Mouse (Mus musculus): ENCODE data around the gene Olfr569. TPM values are rescaled to one million over a fixed set of nuclear protein-coding genes. Genes with fewer than 3 reads are reported as not detected.

The Olfr569 gene
- polyA plus RNA-seq (2012; rRNA removed) = not detected in 2 replicates

DNA sequence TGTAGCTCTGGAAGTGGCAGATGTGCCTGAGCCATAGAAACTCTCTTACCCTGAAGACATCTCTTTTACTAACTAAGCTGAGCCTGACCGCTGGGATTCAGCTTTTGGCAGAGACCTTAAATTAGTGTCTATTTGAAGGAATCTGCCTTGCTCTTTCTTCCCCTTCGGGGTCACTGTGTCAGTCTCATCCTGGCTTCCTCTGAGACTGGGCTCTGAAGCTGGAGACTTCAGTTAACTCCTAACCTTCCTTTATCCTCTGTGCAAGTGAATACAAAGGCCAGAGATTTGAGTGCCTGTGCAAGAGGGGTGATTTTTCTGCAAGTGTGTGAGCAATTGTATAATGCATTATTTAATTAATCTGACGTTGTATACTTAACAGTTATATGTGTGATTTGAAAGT, at the start of gene Olfr569:
TSS of gene Olfr569 (minus strand) at position 101 of the 400 bp plus-strand sequence.

DNA sequence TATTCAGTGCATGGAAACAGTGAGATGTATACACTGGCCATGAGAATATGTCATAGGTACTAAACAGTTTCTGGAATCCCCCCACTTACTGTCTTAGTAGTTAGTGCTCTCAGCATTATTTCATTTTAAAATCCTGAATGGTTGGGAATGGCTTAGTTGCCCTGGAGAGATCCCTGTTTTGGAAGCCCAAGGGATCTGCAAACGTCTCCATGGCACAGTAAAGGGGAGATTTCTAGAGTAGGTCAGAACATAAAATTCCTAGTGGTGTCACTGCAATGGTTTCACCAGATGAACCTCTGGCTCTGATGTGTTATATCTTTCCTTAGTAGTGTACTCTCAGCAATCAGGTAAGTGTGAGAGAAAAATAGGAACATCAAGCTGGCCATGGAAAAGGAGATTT, 33.4 kb upstream of the Olfr569 start, which contains the start of gene Olfr572:
TSS of gene Olfr572 (plus strand) at position 301 of the 400 bp plus-strand sequence.

DNA sequence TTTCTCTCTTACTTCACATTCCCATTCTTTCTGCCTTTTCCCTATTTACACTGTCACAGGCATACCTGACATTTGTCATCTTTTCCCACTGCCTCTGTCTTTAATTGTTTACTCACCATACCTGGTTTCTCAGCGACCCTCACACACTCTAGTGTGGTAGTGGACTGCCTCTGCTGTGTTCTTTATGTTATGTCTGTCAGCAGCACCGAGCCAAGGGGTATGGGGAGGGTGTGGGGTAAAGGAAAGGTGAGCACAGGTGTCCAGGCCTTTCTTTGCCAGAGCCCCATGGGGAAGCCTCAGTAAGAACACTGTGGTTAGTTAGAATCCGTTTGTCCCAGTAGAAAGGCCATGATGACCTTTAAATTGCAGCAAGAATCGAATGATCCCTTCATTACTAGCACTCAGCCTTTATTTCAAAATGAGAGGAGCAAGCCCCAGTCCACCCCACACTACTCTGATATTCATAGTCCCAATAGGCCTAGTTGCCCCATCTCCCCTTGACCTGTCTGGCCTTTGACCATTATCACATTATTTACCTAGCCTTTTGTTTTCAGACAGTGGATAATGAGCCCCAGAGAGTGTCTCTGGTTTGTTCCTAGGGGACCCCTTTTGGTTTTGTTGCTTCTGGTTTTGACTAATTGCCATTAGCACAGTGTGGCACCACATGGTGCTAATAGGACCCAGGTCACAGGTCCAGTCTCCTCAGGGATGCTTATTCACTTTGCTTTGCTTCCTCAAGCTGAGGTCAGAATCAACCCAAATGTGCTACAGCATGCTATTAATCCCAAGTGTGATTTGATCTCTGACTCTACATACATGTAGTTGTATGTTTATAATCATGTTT, 26.6 kb upstream of the Olfr569 start, which contains the start of gene Olfr571:
TSS of gene Olfr571 (minus strand) at position 505 of the 844 bp plus-strand sequence.

DNA sequence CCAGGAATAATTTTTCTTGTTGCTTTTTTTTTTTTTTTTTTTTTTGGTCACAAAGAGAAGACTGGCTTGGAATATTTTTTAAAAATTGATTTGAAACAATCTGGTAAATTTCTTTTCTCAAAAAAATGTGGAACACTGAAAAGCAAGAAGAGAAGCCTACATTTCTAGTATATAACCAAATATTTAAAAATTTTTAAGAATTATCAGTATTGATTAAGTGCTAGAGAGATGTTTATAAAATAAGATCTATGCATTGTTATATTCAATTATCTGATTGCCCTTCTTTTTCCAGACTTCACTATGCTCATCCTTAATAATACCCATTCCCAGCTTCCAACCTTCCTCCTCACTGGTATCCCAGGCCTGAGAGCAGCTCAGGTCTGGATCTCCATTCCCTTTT, 13.9 kb downstream of the Olfr569 start, which contains the start of gene Olfr568:
TSS of gene Olfr568 (plus strand) at position 301 of the 400 bp plus-strand sequence.

DNA sequence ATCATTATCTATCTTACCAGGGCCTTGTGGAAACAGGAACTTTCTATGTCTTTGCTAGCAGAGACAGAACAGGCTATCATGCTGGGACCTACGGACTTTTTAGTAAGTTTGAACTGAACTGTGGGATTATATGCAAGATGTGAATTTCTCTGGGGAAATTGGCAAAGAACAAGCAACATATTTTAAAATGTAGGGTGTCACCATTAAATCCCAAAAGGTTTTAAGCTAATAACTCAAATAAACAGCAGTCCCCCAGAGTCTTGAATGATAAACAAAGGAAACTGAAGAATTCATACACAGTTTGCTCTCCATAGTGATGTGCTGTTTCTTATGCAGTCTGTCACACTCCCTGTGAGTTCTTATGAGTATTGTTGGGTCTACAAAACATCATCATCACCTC, 32.0 kb downstream of the Olfr569 start, which contains the start of gene Olfr566:
TSS of gene Olfr566 (minus strand) at position 101 of the 400 bp plus-strand sequence.

Other genes with a start within 250 kb of the Olfr569 start
- not detected in 2 replicates for gene Olfr555, start 232.1 kb downstream of the Olfr569 start, polyA plus RNA-seq (2012; rRNA removed)
- not detected in 2 replicates for gene Olfr556, start 226.0 kb downstream of the Olfr569 start, polyA plus RNA-seq (2012; rRNA removed)
- gene Trim68, start 203.6 kb downstream of the Olfr569 start, polyA plus RNA-seq (2012; rRNA removed) = 14.6 and 19.4 TPM in 2 replicates
- gene Olfr557, start 195.0 kb downstream of the Olfr569 start, polyA plus RNA-seq (2012; rRNA removed) = not detected in 2 replicates
- gene Olfr558, start 188.7 kb downstream of the Olfr569 start, polyA plus RNA-seq (2012; rRNA removed) = 3.2 and 3.3 TPM in 2 replicates
- gene Olfr33, start 171.8 kb downstream of the Olfr569 start, polyA plus RNA-seq (2012; rRNA removed) = not detected in 2 replicates
- gene Olfr559, start 163.4 kb downstream of the Olfr569 start, polyA plus RNA-seq (2012; rRNA removed) = not detected in 2 replicates
- gene Olfr560, start 131.5 kb downstream of the Olfr569 start, polyA plus RNA-seq (2012; rRNA removed) = not detected in 2 replicates
- 2.1 and 3.6 TPM in 2 replicates for gene Olfr78, start 131.4 kb downstream of the Olfr569 start, polyA plus RNA-seq (2012; rRNA removed)
- gene Olfr561, start 119.7 kb downstream of the Olfr569 start, polyA plus RNA-seq (2012; rRNA removed) = not detected in 2 replicates
- gene Olfr564, start 87.4 kb downstream of the Olfr569 start, polyA plus RNA-seq (2012; rRNA removed) = not detected in 2 replicates
- gene Olfr566, start 32.1 kb downstream of the Olfr569 start, polyA plus RNA-seq (2012; rRNA removed) = not detected in 2 replicates
- not detected in 2 replicates for gene Olfr568, start 13.8 kb downstream of the Olfr569 start, polyA plus RNA-seq (2012; rRNA removed)
- not detected in 2 replicates for gene Olfr570, start 3.7 kb upstream of the Olfr569 start, polyA plus RNA-seq (2012; rRNA removed)
- gene Olfr571, start 26.7 kb upstream of the Olfr569 start, polyA plus RNA-seq (2012; rRNA removed) = not detected in 2 replicates
- not detected in 2 replicates for gene Olfr572, start 33.5 kb upstream of the Olfr569 start, polyA plus RNA-seq (2012; rRNA removed)
- gene Olfr573-ps1, start 51.7 kb upstream of the Olfr569 start, polyA plus RNA-seq (2012; rRNA removed) = not detected in 2 replicates
- not detected in 2 replicates for gene Olfr574, start 57.6 kb upstream of the Olfr569 start, polyA plus RNA-seq (2012; rRNA removed)
- gene Olfr575, start 67.9 kb upstream of the Olfr569 start, polyA plus RNA-seq (2012; rRNA removed) = not detected in 2 replicates
- gene Olfr576, start 71.8 kb upstream of the Olfr569 start, polyA plus RNA-seq (2012; rRNA removed) = not detected in 2 replicates
- not detected in 2 replicates for gene Olfr577, start 85.1 kb upstream of the Olfr569 start, polyA plus RNA-seq (2012; rRNA removed)
- not detected in 2 replicates for gene Olfr578, start 98.4 kb upstream of the Olfr569 start, polyA plus RNA-seq (2012; rRNA removed)
- gene Olfr582, start 147.1 kb upstream of the Olfr569 start, polyA plus RNA-seq (2012; rRNA removed) = not detected in 2 replicates
- gene Olfr583, start 160.4 kb upstream of the Olfr569 start, polyA plus RNA-seq (2012; rRNA removed) = not detected in 2 replicates
- not detected in 2 replicates for gene Olfr584, start 191.0 kb upstream of the Olfr569 start, polyA plus RNA-seq (2012; rRNA removed)
- gene Olfr585, start 206.8 kb upstream of the Olfr569 start, polyA plus RNA-seq (2012; rRNA removed) = not detected in 2 replicates
- not detected in 2 replicates for gene Olfr586, start 234.8 kb upstream of the Olfr569 start, polyA plus RNA-seq (2012; rRNA removed)
- not detected in 2 replicates for gene Olfr588-ps1, start 250.0 kb upstream of the Olfr569 start, polyA plus RNA-seq (2012; rRNA removed)

Measured in ovary, adult 2 months (tissue).